Mouse (Mus musculus): ENCODE measurements at regions not wholly inside any gene's neighbourhood (a gene's known extent, or its start where the extent isn't known, plus 50 kb on each side); places are given as distances from the start of the nearest gene placed in this dataset.

- TF ChIP-seq CTCF (IDR thresholded peaks at IDR 0.05; ENCODE audit: insufficient read depth, low read length) (no peak), POLR2A (IDR thresholded peaks at IDR 0.05; ENCODE audit: borderline replicate concordance, extremely low read depth, low read depth, low read length) (no peak)
Measured at GRCm38 (mm10) chr8:97252232-97252631, 1363.9 kb upstream of the Got2 start.
